Mouse (Mus musculus) gastrocnemius, adult 18-20 months (tissue): ENCODE results near the gene Dlgap3. TPM values are rescaled to one million over a fixed set of nuclear protein-coding genes. Genes with fewer than 3 reads are reported as not detected.

Experiments used
- DNase-seq: peaks from one replicate; pipeline ENCODE4 v3.0.0; 2021; ENCODE audit warnings: low spot score
- total RNA-seq, 2 experiments: library from RNA; stranded (reverse); gene quantifications; 2 replicates each; pipeline ENCODE4 v1.2.3; 2021

Dlgap3 gene
- total RNA-seq, 2 experiments from 2014 or later: 0.21 TPM; not detected in 1

GRCm38 (mm10) chr4:127258186-127258897, 89.3 kb downstream of the Dlgap3 start:
- DNase-seq: no peak

- DNase-seq: no peak
Observed at GRCm38 (mm10) chr4:127261601-127262000, 92.6 kb downstream of the Dlgap3 start.

- no peak for DNase-seq
Observed at GRCm38 (mm10) chr4:127263438-127264182, 94.6 kb downstream of the Dlgap3 start.

GRCm38 (mm10) chr4:127264183-127264554, 95.2 kb downstream of the Dlgap3 start:
- no peak for DNase-seq

DNA sequence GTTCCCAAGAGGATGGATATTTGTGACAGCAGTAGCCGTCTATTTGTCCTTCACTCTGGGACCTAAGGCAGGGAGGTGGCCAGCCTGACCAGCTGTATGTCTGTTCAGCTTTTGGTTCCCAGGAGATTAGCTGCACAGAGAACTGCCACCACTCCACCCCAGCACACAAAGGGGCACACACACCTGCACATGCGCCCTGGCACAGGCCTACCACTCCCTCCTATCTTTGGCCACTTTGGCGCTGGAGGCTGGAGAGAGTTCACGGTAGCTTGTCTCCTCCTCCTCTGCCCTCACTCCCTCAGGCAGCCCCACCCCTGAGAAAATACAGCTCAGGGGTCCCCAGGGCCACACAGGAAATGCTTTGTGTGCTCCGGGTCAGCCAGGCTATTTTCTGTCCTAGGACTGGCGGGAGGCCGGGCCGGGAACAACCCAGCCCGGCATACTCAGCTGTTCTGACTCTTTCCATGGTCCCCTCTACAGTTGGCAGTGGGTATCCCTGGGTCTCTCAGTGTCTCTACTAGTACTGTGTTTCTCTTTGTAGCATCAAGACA, 109.5 kb downstream of the Dlgap3 start:
- peak; percentile 22 for DNase-seq

GRCm38 (mm10) chr4:127279241-127279640, 110.2 kb downstream of the Dlgap3 start:
- no peak for DNase-seq

Other genes with a start within 250 kb of the Dlgap3 start
- 10 to 100 TPM; 14.6 to 16.3 TPM for gene Zmym4, start 201.1 kb upstream of the Dlgap3 start, total RNA-seq
- gene Sfpq, start 147.9 kb upstream of the Dlgap3 start, total RNA-seq: 10 to 100 TPM; 54.9 to 65.1 TPM
- 1 to 10 TPM; 4.2 to 5.3 TPM for gene Zmym1, start 108.1 kb upstream of the Dlgap3 start, total RNA-seq
- 1 to 10 TPM; 3.6 to 4.6 TPM for gene Zmym6, start 91.8 kb upstream of the Dlgap3 start, total RNA-seq
- gene Tmem35b, start 45.5 kb upstream of the Dlgap3 start, total RNA-seq: under 1 TPM; 0.62 to 0.90 TPM
- 10 to 100 TPM; 36.3 to 36.9 TPM for gene Smim12, start 74.6 kb downstream of the Dlgap3 start, total RNA-seq
- 1 to 10 TPM; 2.3 to 2.5 TPM for gene Gja4, start 144.8 kb downstream of the Dlgap3 start, total RNA-seq
- not detected for gene Gjb3, start 161.6 kb downstream of the Dlgap3 start, total RNA-seq
- not detected for gene Gjb4, start 184.9 kb downstream of the Dlgap3 start, total RNA-seq
- gene Gjb5, start 189.0 kb downstream of the Dlgap3 start, total RNA-seq: not detected